Mouse (Mus musculus) thymus, adult 18-20 months (tissue): ENCODE measurements around the gene 1700018G05Rik.
A peak's percentile ranks its signal among the peaks of the same experiment; 100 is the strongest.
"Not testable (repeated sequence)": the region's sequence is repeated elsewhere in the genome, so short reads cannot be mapped to it uniquely, and the experiment has no call there.

ENCODE experiments used
- DNase-seq, 2 experiments: peaks; one replicate each; pipeline ENCODE4 v3.0.0; 2022; ENCODE audit warnings: mixed read lengths in 2 of 2

1700018G05Rik gene

DNA sequence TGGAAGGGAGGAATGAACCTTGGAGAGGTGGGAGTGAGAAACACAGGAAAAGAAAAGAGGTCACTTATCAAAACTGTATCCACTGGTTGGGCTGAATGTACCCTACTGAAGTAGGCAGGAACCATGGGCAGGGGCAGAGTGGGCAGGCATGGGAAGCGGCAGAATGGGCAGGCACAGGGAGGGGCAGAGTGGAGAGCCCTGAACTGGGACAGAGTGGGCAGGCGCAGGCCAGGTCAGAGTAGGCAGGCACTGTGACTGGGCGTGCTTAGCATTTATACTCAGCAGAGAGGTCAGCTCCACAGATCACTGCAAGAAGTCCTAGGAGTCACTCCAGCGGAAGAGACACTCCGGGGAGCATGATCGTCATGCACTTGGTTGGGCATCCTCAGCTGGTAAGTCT lies at the start of gene 1700018G05Rik:
1700018G05Rik (plus strand) TSS at position 301 of the 400 bp plus-strand sequence.
- not testable (repeated sequence) for DNase-seq

DNA sequence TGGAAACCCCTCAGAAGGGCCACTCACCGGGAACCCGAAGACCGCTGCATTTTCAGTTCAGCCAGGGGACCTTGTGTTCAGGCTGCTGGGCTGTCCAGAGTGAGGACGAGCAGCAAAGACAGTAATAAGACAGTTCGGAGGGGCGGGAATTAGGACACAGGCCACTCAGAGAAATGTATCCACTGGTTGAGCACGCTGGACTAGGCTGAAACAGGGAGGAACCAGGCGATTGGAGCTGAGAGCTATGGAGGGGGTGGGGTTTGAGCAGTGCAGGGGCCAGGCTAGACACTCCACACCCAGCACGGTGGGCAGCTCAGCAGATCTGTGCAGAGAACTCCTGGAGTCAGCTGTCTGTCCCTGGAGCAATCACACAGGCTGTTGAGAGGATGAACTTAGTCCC lies 19.6 kb upstream of the 1700018G05Rik start, which contains the start of the genes Dmrtc1a and 1700011M02Rik:
Dmrtc1a (minus strand) TSS at position 101 of the 400 bp plus-strand sequence.
1700011M02Rik (plus strand) TSS at position 319 of the 400 bp plus-strand sequence.
- not testable (repeated sequence) for DNase-seq

DNA sequence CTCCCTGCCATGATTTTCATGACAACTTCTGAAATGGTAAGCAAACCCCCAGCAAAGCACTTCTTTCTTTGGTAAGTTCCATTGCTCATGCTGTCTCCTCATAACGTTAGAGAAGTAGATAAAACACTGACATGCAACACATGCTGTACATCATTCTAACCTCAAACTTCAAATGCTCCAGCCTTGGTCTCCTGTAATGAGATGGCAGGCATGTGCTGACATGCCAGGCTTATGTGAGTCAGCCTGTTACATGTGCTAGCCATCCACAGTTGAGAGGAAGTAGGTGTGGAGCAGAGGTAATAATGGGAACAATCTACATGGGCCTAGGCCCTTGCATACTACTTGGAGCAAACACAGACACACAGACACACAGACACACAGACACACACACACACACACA lies 13.3 kb upstream of the 1700018G05Rik start:
- DNase-seq, result not testable (repeated sequence)

DNA sequence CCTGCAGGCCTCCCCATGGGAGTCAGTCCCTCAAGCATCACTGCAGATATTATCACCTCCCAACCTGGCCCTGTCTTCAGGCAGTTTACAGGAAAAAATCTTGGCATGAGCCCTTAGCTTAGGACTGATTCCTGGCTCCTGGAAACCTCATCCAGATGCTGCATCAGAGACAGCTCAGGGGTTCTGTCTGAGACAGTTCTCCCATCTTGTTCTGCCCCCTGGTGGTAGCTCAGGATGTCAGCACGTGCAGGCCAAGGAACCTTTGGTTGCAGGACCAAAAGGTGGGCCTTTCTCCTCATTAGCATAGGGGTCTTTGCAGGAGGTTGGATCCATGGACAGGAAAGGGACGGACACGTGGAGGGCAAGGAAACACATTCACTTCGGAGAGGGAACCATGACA lies 1.5 kb upstream of the 1700018G05Rik start:
- not testable (repeated sequence) for DNase-seq

DNA sequence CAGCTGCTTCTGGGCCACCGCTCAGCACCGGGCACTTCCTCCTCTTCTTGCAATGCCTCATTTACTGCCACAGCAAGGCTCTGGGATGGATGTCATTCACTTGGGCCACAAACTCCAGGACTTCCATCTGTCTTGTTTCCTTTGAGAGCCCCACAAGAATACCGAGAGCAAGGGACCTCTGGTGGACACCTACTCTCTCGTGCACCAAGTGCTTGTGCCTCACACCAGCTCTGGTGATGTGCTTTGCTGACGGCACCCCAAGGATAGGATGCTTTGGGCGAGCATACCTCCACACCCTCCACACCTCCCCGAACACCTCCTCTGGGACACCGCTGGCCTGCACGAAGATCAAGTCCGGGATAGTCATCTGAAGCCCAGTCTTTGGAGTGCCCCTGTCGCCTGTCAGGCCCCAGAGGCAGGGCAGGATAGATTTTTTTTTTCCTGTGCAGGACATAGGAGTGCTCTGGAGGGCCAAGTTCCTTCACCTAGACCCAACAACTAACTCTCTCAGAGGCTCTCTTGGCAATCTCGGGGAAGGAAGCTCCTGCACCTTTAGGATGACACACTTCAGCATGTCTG lies 4.9 kb downstream of the 1700018G05Rik start:
- DNase-seq, result no peak

DNA sequence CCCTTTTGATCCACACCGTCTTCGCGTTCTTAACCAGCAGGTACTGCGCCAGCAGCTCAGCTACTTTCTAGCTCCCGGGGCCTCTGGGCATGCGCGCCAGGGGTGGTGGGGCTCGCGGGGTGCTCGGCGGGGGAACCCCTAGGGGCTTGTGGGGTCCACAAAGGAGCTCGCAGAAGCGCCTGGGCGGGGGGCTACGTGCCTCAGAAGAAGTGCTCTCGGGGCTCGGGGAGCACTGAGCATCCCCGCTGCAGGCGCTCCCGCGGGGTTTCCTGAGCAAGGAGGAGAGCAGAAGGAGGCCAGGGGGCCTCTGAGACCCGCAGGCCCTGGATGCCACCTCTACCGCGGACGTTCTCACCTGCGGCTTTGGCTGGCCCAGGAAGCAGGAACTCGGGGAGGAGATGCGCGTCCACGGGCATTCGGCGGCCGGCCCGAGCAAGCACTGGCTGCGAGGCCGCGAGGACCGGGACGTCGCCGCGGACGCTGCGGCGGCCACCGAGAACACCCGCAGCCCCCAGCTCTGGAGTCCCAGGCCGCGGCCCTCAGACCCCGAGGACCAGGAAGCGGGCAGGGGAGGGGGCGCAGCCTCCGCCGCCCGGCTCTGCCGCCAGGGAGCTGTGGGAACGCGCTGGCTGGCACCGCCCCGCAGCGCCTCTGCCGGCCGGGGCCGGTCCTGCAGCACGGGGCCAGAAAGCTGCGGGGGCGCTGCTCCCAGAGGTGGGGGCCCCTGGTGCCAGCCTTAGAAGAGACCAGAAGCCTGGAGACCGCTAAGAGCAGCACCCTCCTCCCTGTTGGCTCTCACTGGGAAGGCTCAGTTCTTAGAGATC lies 5.6 kb downstream of the 1700018G05Rik start:
- DNase-seq, result peak in 1 of 2 experiments; percentile 5

DNA sequence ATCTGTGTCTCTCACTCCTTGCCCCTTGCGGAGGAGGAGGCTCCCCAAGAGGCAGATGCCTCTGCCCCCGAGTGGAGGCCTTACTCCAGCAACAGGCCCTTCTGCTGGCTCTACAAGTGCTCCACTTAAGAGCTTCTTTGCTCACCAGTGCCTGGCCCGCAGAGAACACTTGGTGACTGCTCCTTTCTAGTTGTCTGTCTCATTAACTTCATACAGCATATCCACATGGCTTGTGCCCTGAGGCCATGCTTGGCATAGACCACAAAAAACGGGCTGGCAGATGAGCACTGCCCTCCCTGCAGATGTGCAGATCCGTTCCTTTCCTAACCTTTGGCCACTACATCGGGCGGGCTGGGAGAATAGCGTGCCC lies 6.2 kb downstream of the 1700018G05Rik start:
- DNase-seq, result no peak

DNA sequence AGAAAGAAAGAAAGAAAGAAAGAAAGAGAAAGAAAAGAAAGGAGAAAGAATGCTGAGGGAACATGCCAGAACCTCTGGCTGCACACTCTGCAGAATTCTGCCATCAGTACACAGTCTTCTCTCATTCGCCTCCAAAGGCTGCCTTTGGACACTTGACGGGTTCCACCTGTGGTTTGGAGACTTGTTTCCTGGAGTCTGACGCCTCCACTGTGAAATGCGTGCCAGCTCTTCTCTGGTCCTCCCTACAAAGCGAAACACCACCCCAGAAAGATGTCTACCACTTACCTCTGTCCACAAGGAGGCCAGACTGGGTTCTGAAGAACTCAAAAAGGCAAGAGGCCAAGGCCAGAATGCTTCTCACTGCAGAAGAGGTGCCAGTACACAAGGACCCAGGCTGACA lies 8.6 kb downstream of the 1700018G05Rik start:
- no peak for DNase-seq

DNA sequence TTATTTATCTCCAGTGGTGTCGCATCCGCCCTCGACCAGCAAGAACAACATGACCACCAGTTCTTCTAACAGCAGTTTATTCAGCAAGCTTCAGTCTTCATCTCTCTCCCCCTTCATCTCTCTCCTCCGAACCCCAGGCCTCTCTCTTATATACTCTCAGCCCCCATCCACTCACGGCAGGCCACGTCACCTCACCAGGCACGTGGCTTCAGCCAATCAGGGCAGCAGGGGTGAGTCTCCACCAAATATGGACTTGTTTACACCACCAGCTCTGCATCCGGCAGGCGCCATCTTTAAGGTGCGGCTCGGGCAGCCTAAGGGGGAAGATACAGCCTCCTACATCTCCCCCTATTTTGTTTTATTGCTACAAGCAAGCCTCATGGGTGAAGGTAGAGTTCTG lies 22.0 kb downstream of the 1700018G05Rik start:
- DNase-seq, result not testable (repeated sequence)

DNA sequence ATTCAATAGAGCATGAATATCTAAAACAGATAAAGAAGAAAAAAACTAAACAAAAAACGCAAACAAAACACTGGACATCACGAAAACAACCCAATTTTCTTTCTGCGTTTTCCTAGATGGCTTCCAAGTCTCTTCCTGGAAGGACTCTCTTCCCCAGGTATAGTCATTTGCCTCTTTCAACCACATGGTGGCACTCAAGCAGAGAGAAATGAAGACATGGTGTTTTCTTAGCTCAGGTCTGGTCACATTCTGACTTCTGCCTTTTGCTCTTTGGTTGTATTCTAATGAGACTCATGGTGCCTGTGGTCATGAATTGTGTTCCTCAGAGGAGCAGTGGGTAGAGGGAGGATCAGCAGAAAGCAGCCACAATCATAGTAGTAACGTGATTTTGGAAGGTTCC lies 30.7 kb downstream of the 1700018G05Rik start:
- DNase-seq, result no peak

DNA sequence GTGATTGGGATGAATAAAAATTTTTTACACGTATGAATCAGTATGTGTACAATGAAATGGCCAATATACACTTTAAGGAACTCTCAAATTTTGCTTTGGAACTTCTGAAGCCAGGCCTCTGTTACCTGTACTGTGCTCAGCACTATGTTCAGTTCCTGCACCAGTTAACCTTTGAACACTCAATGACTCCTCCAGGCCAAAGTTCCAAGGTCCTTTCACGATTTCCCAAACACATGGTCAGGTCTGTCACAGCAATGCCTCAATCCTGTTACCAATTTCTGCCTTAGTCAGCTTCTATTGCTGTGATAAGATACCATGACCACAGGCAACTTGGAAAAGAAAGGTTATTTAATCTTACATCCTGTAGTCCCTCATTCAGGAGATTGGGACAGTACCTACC lies 32.4 kb downstream of the 1700018G05Rik start:
- DNase-seq, result no peak
